Mouse (Mus musculus): ENCODE measurements around the gene Plekhg3.

- TF ChIP-seq CTCF (IDR thresholded peaks at IDR 0.05) (no peak), EP300 (IDR thresholded peaks at IDR 0.05) (no peak)
These were observed 24.2 kb upstream of the Plekhg3 start for GRCm38 (mm10) chr12:76506522-76506921.
